ENCODE assay signal across 8 mouse cellular contexts in the genomic region with DNA sequence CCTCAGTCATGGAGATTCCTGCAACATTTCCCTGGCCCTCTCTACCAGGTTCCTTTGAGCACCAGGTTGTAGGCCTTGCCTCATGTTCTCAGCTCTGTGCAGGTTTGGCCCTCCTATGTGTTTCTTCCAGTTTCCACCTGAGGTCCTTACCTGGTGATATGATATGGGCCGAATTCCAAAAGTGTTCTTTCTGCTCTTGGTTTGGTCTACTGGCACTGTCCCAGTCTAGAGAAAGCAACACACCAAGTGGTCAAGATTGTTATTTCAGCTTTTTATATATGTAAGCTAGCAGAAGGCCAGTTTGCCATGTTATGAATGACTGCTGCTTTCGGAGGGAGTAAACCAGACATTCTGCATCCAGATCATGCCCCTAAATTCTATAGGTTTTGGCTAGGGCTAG. TPM values are rescaled to one million over a fixed set of nuclear protein-coding genes. Genes with fewer than 3 reads are reported as not detected.
DNase-seq lines count a peak whose midpoint lies in the region; ATAC-seq and TF ChIP-seq lines count a peak whose summit lies in the region.

No protein-coding gene starts in this region.

- H3K9me3 ChIP-seq in heart, embryonic 16.5 days (replicated peaks; ENCODE audit: control insufficient read depth, low read length) = no peaks in the 10 kb centered on the region
- no peaks in the 10 kb centered on the region for H3K9me3 ChIP-seq in hindbrain, embryonic 16.5 days (ENCODE audit: control insufficient read depth, low read length)
- H3K9me3 ChIP-seq in midbrain, embryonic 16.5 days (replicated peaks; ENCODE audit: control insufficient read depth, low read length, poor library complexity, severe bottlenecking) = no peaks in the 10 kb centered on the region

- ATAC-seq in heart, embryonic 16.5 days (replicated peaks; ENCODE audit: extremely low read depth, insufficient read depth, low FRiP score) = no peak
- ATAC-seq in hindbrain, embryonic 16.5 days = no peak
- ATAC-seq in midbrain, embryonic 16.5 days = peak; percentile 25

- H3K27ac ChIP-seq in heart, embryonic 16.5 days (ENCODE audit: low read length) = peak overlapping the region; percentile 95
- no peak overlapping the region for H3K27ac ChIP-seq in cortical plate, adult 2 months (ENCODE audit: insufficient read depth, low read length)
- peak overlapping the region; percentile 97 for H3K27ac ChIP-seq in hindbrain, embryonic 16.5 days (ENCODE audit: low read depth, low read length)
- H3K27ac ChIP-seq in midbrain, embryonic 16.5 days (ENCODE audit: low read length) = peak overlapping the region; percentile 96; the same call in 1 of the 2 replicates

- peaks cover 10% of the 10 kb centered on the region; the same call in 1 of the 2 replicates for H3K4me1 ChIP-seq in heart, embryonic 16.5 days (ENCODE audit: control insufficient read depth, insufficient read depth, low read length)
- H3K4me1 ChIP-seq in cortical plate, adult 2 months (ENCODE audit: control insufficient read depth, insufficient read depth, low read length) = no peaks in the 10 kb centered on the region; the same call in 1 of the 2 replicates
- peaks cover 24% of the 10 kb centered on the region for H3K4me1 ChIP-seq in hindbrain, embryonic 16.5 days (ENCODE audit: control insufficient read depth, insufficient read depth, low read depth, low read length)
- peaks cover 23% of the 10 kb centered on the region for H3K4me1 ChIP-seq in midbrain, embryonic 16.5 days (ENCODE audit: control insufficient read depth, insufficient read depth, low read length)

- H3K27me3 ChIP-seq in heart, embryonic 16.5 days (ENCODE audit: control insufficient read depth, insufficient read depth, low read length) = no peaks in the 10 kb centered on the region
- no peaks in the 10 kb centered on the region for H3K27me3 ChIP-seq in hindbrain, embryonic 16.5 days (replicated peaks; ENCODE audit: control insufficient read depth, insufficient read depth, low read length)
- H3K27me3 ChIP-seq in midbrain, embryonic 16.5 days (ENCODE audit: control insufficient read depth, insufficient read depth, low read depth, low read length) = no peaks in the 10 kb centered on the region

- TF ChIP-seq CTCF in cortical plate, adult 2 months (IDR thresholded peaks at IDR 0.05; ENCODE audit: extremely low read depth, insufficient read depth, low read length) = no peak

- WGBS in heart, embryonic 16.5 days = 81% methylated on average over 2 of the region's 2 CpGs
- 86% methylated on average over 2 of the region's 2 CpGs for WGBS in hindbrain, embryonic 16.5 days
- 90% methylated on average over 2 of the region's 2 CpGs for WGBS in midbrain, embryonic 16.5 days

- no peaks in the 10 kb centered on the region for H3K36me3 ChIP-seq in heart, embryonic 16.5 days (ENCODE audit: control insufficient read depth, insufficient read depth)
- no peaks in the 10 kb centered on the region for H3K36me3 ChIP-seq in hindbrain, embryonic 16.5 days (ENCODE audit: control insufficient read depth, insufficient read depth, low read length)
- no peaks in the 10 kb centered on the region for H3K36me3 ChIP-seq in midbrain, embryonic 16.5 days (ENCODE audit: control insufficient read depth, insufficient read depth, low read length)

- H3K4me3 ChIP-seq in heart, embryonic 16.5 days (ENCODE audit: low read length) = no peak overlapping the region
- peak overlapping the region; percentile 63 for H3K4me3 ChIP-seq in cortical plate, adult 2 months (ENCODE audit: insufficient read depth, low read length)
- H3K4me3 ChIP-seq in hindbrain, embryonic 16.5 days (ENCODE audit: low read length) = peak overlapping the region; percentile 84
- H3K4me3 ChIP-seq in midbrain, embryonic 16.5 days (ENCODE audit: low read depth, low read length) = peak overlapping the region; percentile 84; the same call in 1 of the 2 replicates

- DNase-seq in heart, postnatal 4 days = no peak
- no peak for DNase-seq in spleen, postnatal 36 days (ENCODE audit: low spot score in 2 of 2)
- DNase-seq in B cell, adult 2 months = no peak
- no peak for DNase-seq in spleen, postnatal 10 days (ENCODE audit: low spot score in 2 of 2)

- TF ChIP-seq POLR2A in cortical plate, adult 2 months (IDR thresholded peaks at IDR 0.05; ENCODE audit: extremely low read depth, insufficient read depth, low read length) = no peak

- H3K9ac ChIP-seq in heart, embryonic 16.5 days (ENCODE audit: low read length) = no peak overlapping the region; the same call in 1 of the 2 replicates
- no peak overlapping the region for H3K9ac ChIP-seq in hindbrain, embryonic 16.5 days (ENCODE audit: low read depth, low read length)
- H3K9ac ChIP-seq in midbrain, embryonic 16.5 days (ENCODE audit: low read depth, low read length) = no peak overlapping the region

- peak overlapping the region; percentile 93; the same call in 1 of the 2 replicates for H3K4me2 ChIP-seq in heart, embryonic 16.5 days (ENCODE audit: low read depth, low read length)
- peak overlapping the region; percentile 80 for H3K4me2 ChIP-seq in hindbrain, embryonic 16.5 days (ENCODE audit: low read length)
- peak overlapping the region; percentile 62 for H3K4me2 ChIP-seq in midbrain, embryonic 16.5 days (ENCODE audit: low read length)

RNA-seq across cellular contexts. Expression of a gene that starts 0.5 kb away (rescaled TPM):
- 6.0 and 6.4 TPM in 2 replicates for polyA plus RNA-seq in heart, embryonic 16.5 days (2015; fragmentation: Nextera tagmentation; extraction: Ambion mirVana)
- 10 to 100 TPM; 36.9 to 38.6 TPM for total RNA-seq in heart, postnatal 4 days (2021)
- polyA plus RNA-seq in cortical plate, adult 2 months (2012; rRNA removed) = 15.1 and 15.5 TPM in 2 replicates
- polyA plus RNA-seq in hindbrain, embryonic 16.5 days (2015; fragmentation: Nextera tagmentation; extraction: Ambion mirVana) = 12.5 and 13.3 TPM in 2 replicates
- polyA plus RNA-seq in midbrain, embryonic 16.5 days (2015; fragmentation: Nextera tagmentation; extraction: Ambion mirVana) = 14.6 and 14.8 TPM in 2 replicates
